Mouse (Mus musculus): Measurements from ENCODE around the gene Mapk8ip1. TPM values are rescaled to one million over a fixed set of nuclear protein-coding genes. Genes with fewer than 3 reads are reported as not detected.

The Mapk8ip1 gene
- polyA plus RNA-seq, 1 experiment from 2014 or later: 5.7 TPM

DNA sequence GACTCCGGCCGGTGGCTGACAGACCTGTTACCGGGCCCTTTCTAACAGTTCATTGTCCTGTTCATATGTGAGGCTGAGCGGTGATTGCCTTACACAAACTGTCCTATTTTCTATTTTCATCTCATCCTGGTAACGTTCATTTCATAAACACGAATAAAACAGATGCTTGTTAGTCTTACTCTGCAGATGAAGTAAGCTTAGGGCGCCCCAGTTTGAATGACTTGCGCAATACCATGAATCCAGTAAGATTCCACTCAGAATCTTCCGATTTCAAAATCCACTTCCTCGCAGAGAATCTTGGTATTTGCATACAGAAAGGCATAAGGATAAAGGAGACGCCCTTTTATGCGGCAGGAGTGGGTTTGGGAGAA lies 33.3 kb upstream of the Mapk8ip1 start:
- H3K4me1 ChIP-seq (replicated peaks): peaks cover 48% of the 10 kb centered on the region
- H3K4me2 ChIP-seq: peak overlapping the region; percentile 79
- no peaks in the 10 kb centered on the region for H3K36me3 ChIP-seq
- no peak for ATAC-seq (replicated peaks; ENCODE audit: insufficient number of reproducible peaks, insufficient read depth, low FRiP score, low read depth)
- H3K9ac ChIP-seq: peak overlapping the region; percentile 35; the same call in 1 of the 2 replicates
- no peak overlapping the region; the same call in 1 of the 2 replicates for H3K27ac ChIP-seq
- 8% methylated on average over 12 of the region's 12 CpGs for WGBS
- peak overlapping the region; percentile 94 for H3K4me3 ChIP-seq
- no peaks in the 10 kb centered on the region for H3K9me3 ChIP-seq (replicated peaks)
- no peaks in the 10 kb centered on the region for H3K27me3 ChIP-seq

DNA sequence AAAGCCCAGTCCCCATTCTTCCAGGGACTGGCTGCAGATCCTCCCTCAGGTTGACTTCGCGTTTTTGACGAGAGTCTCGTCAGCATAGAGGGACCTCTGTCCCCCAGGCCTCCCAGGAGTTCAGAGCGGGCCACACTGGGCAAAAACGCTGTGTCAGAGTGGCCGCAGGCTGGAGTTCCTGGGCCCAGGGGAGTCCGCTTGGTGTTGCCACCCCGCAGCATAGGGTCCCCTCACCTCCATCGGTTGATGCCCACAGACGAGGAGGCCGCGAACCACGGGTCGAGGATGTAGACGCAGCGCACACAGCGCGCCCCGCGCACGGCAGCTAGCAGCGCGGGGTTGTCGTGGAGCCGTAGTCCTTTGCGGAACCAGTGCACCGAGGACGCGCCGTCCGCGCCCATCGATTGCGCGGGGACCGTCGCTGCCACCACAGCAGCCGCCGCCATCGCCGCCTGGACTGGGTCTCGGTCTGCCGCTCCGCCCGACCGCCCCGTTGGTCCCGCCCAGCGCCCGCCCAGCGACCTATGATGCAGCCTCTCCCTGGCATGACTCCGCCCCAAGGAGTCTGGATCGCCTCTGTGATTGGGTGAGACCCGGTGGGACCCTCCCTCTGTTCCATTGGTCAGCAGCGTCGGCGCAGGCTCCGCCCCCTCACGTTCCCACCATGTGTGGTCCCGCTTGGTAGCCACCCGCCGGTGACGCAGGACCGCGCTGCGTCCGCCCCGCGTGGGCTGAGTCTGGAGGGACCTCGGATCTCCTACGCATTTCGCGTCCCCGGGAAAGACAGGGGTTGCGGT lies 32.7 kb upstream of the Mapk8ip1 start, which contains the start of gene Cry2:
Gene Cry2 (minus strand): TSS at position 466 of the 797 bp plus-strand sequence.
- Histone ChIP-seq H3K27ac (peak within 1 kb of the TSS; percentile 71), H3K9ac (peak within 1 kb of the TSS; percentile 92), H3K4me2 (peak within 1 kb of the TSS; percentile 79), H3K4me3 (peak within 1 kb of the TSS; percentile 94), H3K4me1 (replicated peaks) (peaks cover 54% of the 10 kb centered on the region), H3K27me3 (no peaks in the 10 kb centered on the region), H3K9me3 (replicated peaks) (no peaks in the 10 kb centered on the region), H3K36me3 (no peaks in the 10 kb centered on the region)
- WGBS: under 1% methylated on average over 75 of the region's 76 CpGs
- peak; percentile 99 for ATAC-seq (replicated peaks; ENCODE audit: insufficient number of reproducible peaks, insufficient read depth, low FRiP score, low read depth)

DNA sequence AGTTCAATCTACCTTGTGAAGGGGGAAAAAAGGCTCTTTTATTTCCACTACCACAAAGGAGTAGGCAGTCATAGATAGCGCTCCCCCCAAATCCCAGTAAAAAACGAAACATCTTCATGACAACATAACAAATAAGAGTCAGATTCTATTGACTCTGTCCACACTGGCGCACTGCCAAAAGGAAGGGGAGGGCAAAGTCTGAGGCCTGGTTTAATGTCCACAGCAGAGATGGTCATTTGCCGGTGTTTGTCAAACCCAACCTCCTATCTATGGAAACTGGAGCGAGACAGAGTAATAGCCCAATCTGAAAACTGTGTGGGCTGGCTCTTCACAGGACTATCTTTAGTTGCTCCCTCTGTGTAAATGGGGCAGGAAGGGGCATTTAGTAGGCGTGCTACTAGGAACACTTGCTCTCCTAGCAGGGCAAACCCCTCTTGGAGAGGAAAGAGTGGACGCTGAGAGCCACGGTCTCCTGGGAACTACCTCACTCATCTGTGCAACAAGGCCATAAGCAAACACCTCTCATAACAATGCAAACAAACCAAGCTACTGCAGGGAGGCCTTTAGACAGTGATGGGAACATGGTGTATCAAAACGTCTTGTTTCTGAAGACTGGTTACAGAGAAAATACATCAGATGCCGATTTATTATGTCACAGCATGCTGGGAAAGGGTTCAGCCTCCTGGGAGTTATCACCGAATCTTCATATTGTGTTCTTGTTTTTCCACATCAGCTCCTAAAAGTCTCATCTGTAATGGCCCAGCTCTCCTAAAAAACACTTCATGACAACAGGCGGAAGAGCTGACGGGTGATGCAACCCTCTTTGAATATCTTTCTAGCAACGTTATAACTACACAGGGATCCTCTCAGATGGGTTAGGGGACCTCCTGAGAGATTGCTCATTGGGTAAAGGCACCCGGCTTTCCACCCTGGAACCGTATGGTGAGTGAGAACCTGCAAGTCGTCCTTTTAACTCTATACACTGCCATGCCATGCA lies 31.5 kb upstream of the Mapk8ip1 start:
- peak overlapping the region; percentile 71; the same call in 1 of the 2 replicates for H3K27ac ChIP-seq
- no peaks in the 10 kb centered on the region for H3K36me3 ChIP-seq
- H3K27me3 ChIP-seq: no peaks in the 10 kb centered on the region
- peak overlapping the region; percentile 94 for H3K4me3 ChIP-seq
- peak overlapping the region; percentile 92 for H3K9ac ChIP-seq
- peaks cover 62% of the 10 kb centered on the region for H3K4me1 ChIP-seq (replicated peaks)
- H3K9me3 ChIP-seq (replicated peaks): no peaks in the 10 kb centered on the region
- peak overlapping the region; percentile 79 for H3K4me2 ChIP-seq
- no peak for ATAC-seq (replicated peaks; ENCODE audit: insufficient number of reproducible peaks, insufficient read depth, low FRiP score, low read depth)
- WGBS: 38% methylated on average over 17 of the region's 17 CpGs

DNA sequence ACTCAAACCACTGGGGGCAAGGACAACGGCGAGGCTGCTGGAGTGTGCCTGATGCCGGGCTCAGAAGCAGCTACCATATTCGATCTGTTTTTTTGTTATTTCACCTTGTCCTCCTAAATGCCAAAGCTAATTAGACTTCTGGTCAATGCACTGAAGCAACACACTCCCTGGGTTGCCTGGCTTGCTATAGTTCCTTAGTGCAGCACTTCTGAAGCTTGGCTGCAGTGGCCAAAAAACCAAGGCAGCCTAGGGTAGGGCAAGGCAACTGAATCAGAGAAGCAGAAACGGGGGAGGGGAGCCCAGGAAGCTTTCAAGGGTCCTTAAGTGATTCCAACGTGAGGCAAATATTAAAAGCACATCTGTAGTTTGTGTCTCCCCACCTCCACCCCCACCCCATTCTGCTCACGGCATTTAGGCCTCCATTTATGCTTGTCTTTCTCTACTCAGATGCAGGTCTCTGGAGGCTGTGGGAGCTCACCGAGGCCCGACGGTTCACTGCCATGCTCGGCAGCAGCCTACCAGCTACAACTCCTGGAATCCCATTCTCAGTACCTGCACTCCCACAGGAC lies 30.6 kb upstream of the Mapk8ip1 start:
- peak overlapping the region; percentile 79 for H3K4me2 ChIP-seq
- 33% methylated on average over 11 of the region's 11 CpGs for WGBS
- H3K9ac ChIP-seq: peak overlapping the region; percentile 37; the same call in 1 of the 2 replicates
- no peak for ATAC-seq (replicated peaks; ENCODE audit: insufficient number of reproducible peaks, insufficient read depth, low FRiP score, low read depth)
- H3K36me3 ChIP-seq: no peaks in the 10 kb centered on the region
- peak overlapping the region; percentile 71 for H3K27ac ChIP-seq
- H3K4me3 ChIP-seq: peak overlapping the region; percentile 94
- no peaks in the 10 kb centered on the region for H3K9me3 ChIP-seq (replicated peaks)
- H3K4me1 ChIP-seq (replicated peaks): peaks cover 66% of the 10 kb centered on the region
- H3K27me3 ChIP-seq: no peaks in the 10 kb centered on the region

DNA sequence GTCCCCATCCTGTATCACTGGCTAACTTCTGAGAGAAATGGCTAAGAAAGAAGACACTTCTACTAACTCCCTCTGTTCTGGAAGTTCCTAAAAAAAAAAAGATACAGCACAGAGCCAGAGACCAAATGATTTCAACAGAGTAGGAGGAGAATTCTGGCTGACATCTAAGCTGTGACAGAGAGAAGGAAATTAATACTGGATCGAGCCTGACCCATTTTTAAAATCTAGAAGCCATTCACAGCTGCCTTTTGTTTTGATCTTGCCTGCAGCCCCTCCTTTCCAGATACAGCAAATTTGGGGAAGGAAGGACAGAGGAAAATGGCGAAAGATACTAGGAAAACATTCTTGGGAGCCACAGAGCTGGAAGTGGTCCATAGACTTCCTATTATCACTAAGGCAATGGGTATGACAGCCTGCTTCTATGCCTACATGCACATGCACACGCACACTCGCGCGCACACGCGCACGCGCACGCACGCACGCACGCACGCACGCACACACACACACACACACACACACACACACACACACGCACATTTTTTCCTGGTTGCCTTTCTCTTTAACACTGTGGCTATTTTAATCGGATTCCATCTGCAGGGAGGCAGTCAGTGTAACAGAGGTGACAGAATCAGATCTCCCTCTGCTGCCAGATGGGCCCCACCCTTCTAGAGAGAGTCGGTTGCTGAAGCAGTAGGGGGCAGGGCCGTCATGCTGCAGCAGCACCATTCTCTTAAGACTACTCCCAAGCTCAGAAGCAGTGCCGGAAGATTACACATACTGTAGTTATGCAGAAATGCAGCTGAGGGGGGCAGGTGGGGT lies 29.9 kb upstream of the Mapk8ip1 start:
- Histone ChIP-seq H3K9ac (peak overlapping the region; percentile 37), H3K4me2 (peak overlapping the region; percentile 79), H3K36me3 (no peaks in the 10 kb centered on the region), H3K4me3 (peak overlapping the region; percentile 94), H3K4me1 (replicated peaks) (peaks cover 71% of the 10 kb centered on the region), H3K27me3 (no peaks in the 10 kb centered on the region), H3K27ac (peak overlapping the region; percentile 71), H3K9me3 (replicated peaks) (no peaks in the 10 kb centered on the region)
- ATAC-seq (replicated peaks; ENCODE audit: insufficient number of reproducible peaks, insufficient read depth, low FRiP score, low read depth): 0 out of 2 replicates have a peak, but pooled peaks have one; percentile 8
- WGBS: 51% methylated on average over 21 of the region's 21 CpGs

DNA sequence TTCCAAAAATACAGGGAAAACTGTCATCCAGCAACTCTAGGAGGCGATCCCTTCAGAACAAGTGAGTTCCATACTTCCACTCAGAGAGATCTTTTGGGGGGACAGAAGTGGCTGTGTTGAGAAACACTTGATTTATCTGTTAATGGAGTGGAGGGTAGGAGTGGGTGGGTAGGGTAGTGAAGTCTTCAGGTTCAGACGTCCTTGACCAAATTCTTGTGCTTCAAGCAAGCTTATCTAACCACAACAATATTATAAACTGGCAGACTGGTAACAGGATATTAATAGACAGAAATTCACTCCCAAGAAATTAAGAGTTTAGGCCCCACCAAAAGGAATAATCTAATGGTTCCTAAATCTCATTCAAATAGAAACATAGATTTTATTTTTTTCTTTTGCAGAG lies 29.0 kb upstream of the Mapk8ip1 start:
- no peaks in the 10 kb centered on the region for H3K9me3 ChIP-seq (replicated peaks)
- H3K27ac ChIP-seq: no peak overlapping the region
- H3K36me3 ChIP-seq: no peaks in the 10 kb centered on the region
- H3K4me1 ChIP-seq (replicated peaks): peaks cover 80% of the 10 kb centered on the region
- H3K4me2 ChIP-seq: no peak overlapping the region
- no peaks in the 10 kb centered on the region for H3K27me3 ChIP-seq
- no peak overlapping the region for H3K9ac ChIP-seq
- no peak for ATAC-seq (replicated peaks; ENCODE audit: insufficient number of reproducible peaks, insufficient read depth, low FRiP score, low read depth)
- 57% methylated on average over 2 of the region's 2 CpGs for WGBS
- H3K4me3 ChIP-seq: no peak overlapping the region

DNA sequence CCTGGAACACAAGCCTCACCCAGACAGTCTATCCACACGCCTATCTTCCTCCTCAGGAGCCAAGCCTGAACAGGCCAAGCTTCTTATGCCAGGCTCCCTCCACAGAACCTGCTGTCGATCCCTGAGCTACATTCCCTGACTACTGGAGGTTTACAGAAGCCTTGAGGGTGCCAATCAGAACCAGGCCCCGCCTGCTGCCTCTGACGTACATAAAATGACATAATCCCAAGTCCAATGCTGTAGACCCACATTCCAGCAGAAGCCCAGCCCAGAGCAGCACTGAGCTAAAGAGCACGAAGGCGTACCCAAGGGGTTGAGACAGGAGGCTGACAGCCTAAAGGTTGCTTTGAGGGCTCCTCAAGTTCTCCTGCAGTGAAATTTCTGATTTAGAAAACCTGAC lies 26.8 kb upstream of the Mapk8ip1 start:
- H3K4me2 ChIP-seq: peak overlapping the region; percentile 11; the same call in 1 of the 2 replicates
- H3K27me3 ChIP-seq: no peaks in the 10 kb centered on the region
- no peak overlapping the region for H3K4me3 ChIP-seq
- H3K9ac ChIP-seq: 0 out of 2 replicates have a peak overlapping the region, but pooled peaks have one; percentile 14
- peaks cover 91% of the 10 kb centered on the region for H3K4me1 ChIP-seq (replicated peaks)
- peak; percentile 48 for ATAC-seq (replicated peaks; ENCODE audit: insufficient number of reproducible peaks, insufficient read depth, low FRiP score, low read depth)
- H3K36me3 ChIP-seq: peaks cover under 1% of the 10 kb centered on the region; the same call in 1 of the 2 replicates
- H3K9me3 ChIP-seq (replicated peaks): no peaks in the 10 kb centered on the region
- WGBS: 32% methylated on average over 6 of the region's 6 CpGs
- H3K27ac ChIP-seq: peak overlapping the region; percentile 70

DNA sequence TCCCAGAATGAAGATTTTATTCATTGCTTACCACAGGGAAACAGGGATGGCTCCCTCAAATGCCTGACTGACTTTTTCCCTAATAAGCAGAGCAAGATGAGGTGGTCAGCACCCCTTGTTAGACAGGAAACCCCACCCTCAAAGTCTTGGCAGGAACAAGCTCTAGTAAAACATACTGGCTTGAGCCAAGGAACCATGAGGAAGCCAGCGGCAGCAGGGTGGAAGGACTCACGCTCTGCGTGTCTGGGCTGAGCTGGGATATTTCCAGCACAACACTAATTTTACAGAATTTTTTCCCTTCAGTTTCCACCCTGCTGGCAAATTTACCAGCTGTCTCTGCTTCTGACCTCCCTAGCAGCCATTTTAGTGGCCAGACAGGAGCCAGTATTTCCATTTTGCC lies 25.4 kb upstream of the Mapk8ip1 start:
- ATAC-seq (replicated peaks; ENCODE audit: insufficient number of reproducible peaks, insufficient read depth, low FRiP score, low read depth): no peak
- H3K4me3 ChIP-seq: no peak overlapping the region
- H3K36me3 ChIP-seq: peaks cover 12% of the 10 kb centered on the region; the same call in 1 of the 2 replicates
- peak overlapping the region; percentile 87 for H3K27ac ChIP-seq
- no peak overlapping the region for H3K9ac ChIP-seq
- WGBS: 49% methylated on average over 3 of the region's 3 CpGs
- H3K4me1 ChIP-seq (replicated peaks): peaks cover 81% of the 10 kb centered on the region
- H3K4me2 ChIP-seq: no peak overlapping the region
- no peaks in the 10 kb centered on the region for H3K9me3 ChIP-seq (replicated peaks)
- no peaks in the 10 kb centered on the region for H3K27me3 ChIP-seq

DNA sequence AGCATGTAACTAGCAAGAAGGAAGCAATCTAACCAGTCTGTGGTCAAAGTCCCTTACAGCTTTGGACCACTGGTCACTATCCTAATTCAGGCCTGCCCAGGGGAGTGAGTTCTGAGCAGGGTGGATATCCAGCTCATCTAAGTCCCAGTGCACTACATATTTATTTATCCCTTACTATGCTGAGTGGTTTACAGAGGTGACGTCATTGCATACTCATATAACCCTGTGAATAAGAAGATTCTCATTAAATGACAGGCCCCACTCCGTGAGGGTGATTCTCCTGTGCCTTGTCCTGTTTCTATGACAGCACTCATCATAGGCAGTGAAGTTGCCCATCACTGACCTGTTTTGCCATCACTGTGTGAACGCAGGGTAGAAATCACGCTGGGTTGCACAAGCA lies 24.3 kb upstream of the Mapk8ip1 start:
- Histone ChIP-seq H3K36me3 (peaks cover 22% of the 10 kb centered on the region; the same call in 1 of the 2 replicates), H3K4me2 (no peak overlapping the region), H3K9me3 (replicated peaks) (no peaks in the 10 kb centered on the region), H3K4me3 (no peak overlapping the region), H3K9ac (no peak overlapping the region), H3K27me3 (no peaks in the 10 kb centered on the region), H3K27ac (peak overlapping the region; percentile 87), H3K4me1 (replicated peaks) (peaks cover 70% of the 10 kb centered on the region)
- 82% methylated on average over 4 of the region's 4 CpGs for WGBS
- ATAC-seq (replicated peaks; ENCODE audit: insufficient number of reproducible peaks, insufficient read depth, low FRiP score, low read depth): no peak

Data from heart, embryonic 15.5 days (tissue).